Mouse (Mus musculus): ENCODE results near the gene Reps1.

The Reps1 gene

DNA sequence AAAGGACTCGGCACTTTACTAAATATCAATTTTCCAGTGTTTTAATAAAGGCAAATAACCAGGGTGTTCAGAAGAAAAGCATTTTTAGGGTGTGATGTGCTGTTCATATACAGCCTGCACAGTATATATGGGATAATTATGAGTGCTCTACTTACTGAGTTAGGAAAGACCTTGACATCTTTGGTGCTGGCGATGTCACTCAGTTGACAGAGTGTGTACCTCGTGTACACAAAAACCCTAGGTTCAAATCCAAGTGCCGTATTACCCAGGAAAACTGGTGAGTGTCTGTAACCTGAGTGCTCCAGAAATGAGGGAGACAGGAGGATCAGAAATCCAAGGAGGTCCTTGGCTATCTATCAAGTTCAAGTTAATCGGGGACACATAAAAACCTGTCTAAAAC lies 84.0 kb downstream of the Reps1 start:
- DNase-seq (ENCODE audit: low read depth): no peak

DNA sequence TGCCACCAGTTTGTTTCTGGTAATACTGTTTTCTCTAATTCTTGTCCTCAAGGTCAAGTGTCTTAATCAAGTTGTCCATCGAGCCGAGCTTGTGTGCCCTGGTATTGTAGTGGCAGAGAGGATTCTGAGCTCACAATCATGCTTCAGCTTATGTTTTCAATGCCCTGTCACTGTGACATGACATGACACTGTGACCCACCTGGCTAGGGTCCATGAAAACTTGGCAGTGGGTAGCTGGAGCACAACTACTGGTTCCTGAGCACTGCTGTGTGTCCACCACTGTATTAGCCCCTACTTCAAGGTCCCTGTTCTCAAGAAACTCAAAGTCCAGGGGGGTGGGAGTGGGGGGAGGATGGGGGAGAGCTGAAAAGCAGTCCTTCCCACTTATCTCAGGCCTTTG lies 85.7 kb downstream of the Reps1 start:
- DNase-seq (ENCODE audit: low read depth): no peak

DNA sequence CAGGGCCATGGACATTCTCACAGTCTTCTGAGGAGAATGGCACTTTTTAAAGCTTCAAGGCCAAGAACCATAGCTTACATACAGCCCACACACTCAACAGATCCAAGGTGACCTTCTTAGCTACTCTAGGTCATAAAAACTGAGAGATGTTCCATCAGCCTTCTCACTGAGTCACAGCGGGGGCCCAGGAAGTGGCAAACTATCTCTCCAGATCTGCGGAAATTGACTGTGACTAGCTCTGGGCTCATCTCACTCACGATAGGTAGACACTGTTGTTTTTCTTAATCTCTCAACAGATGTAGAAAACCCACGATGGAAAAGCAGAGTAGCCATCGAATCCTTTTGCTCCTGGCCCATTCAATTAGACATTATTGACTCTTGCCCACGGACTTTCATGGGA lies 86.6 kb downstream of the Reps1 start:
- no peak for DNase-seq (ENCODE audit: low read depth)

DNA sequence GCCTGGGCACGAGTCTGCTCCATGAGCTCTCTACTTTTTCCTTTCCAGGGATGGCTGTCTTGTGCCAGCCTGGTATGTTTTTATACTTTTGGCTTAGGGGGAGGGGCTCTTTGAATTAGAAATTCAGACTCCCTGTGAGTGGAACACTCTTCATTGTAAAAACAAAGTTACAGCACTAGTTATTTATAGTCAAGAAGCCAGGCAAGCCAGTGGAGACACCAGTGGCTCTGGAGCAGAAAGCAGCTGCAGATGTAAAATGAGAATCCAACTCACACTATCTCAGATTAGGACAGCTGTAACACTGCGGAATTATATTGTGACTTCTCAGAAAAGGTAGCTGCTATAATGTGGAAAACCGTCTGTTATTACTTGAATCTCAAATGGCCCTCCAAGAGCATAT lies 91.6 kb downstream of the Reps1 start:
- no peak for DNase-seq (ENCODE audit: low read depth)

DNA sequence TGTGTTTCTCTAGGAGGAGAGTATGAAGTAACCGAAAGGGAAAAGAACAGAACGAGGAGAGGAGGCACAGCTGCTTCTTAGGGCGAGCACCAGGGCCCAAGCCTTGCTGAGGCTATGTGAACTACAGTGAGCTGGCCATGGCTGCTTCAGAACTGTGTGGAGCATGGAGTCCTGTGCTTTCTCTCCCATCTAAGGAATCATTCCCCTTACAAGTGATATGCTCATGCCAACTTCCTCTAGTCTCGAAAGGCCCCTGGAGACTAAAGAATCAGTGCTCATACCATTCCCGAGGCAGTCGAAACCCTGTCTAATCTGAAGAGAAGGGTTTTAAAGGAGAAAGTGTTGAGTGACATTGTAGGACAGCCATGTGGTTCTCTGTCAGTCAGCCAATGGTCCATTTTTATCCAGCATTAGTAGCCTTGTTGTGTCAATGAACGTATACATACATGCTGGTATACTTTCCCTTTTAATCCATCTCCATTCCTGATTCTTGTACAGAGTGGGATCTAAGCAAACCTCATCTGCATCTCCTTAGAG lies 106.8 kb downstream of the Reps1 start:
- DNase-seq (ENCODE audit: low read depth): no peak

All from c-Kit-positive CD71-negative TER-119-negative erythroid progenitor cells, embryonic 14.5 days (primary cell).